Mouse (Mus musculus): Measurements from ENCODE around the gene Gm15140.
"Not testable (repeated sequence)": the region's sequence is repeated elsewhere in the genome, so short reads cannot be mapped to it uniquely, and the experiment has no call there.

The Gm15140 gene

DNA sequence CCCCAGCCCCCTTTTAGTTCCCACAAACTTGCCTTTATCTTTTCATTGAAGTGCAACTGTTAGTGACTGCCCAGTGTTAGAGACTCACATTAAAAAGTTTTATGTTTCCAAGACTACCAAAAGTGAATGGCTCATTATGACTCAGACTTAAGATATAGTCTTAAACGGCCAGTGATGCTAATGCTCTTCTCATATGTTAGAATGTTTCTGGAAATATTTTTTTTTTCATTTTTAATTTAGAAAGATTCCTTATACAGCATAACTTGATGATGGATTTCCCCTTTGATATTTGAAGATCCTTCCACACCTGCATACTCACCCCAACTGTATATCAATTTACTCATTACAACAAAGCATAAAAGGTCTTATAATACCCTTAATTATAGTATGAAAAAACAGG is at the start of gene Gm15140:
TSS of gene Gm15140 (minus strand) at position 101 of the 400 bp plus-strand sequence.
- DNase-seq (ENCODE audit: low spot score in 2 of 2) = not testable (repeated sequence)
